Mouse (Mus musculus): ENCODE results near the gene Stac2. TPM values are rescaled to one million over a fixed set of nuclear protein-coding genes. Genes with fewer than 3 reads are reported as not detected.

The Stac2 gene
- total RNA-seq, 2 experiments from 2014 or later: 5.0 to 12.3 TPM

DNA sequence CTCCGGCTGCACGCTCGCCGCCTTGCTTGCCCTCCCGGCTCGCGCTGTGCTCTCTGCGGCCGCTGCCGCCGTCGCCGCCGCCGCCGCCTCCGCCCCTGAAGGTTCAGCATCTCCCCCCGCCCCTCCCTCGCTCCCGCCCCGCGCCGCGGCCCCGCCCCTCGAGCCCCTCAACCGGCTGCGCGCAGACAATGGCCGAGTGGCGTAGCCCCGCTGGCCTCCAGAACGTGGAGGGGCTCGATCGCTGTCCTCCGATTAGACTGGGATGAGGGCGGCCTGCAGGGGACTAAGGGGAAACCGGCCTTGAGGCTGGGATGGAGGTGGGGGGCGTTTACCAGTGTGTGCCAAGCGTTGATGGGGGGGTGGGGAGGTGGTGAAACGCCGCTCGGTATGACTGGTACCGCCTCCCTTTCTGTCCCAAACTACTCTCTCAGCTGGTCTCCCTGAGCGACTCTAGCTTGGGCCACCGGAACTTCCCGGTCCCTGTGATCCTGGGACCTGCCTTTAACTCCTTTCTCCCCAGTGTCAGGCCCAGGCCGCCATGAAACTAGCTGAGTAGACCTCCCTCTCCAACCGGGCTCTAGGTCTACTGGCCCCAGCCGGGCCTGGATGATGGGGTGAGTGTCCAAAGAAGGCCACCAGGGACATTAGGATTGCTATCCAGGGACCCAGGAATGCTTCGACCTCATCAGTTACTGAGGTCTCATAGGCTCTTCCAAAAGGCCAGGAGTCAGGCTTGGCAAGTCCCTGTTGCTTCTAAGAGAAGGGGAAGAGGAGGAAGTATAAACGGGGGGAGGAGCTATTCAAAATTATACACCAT is 30.5 kb downstream of the Stac2 start, which contains the start of gene Cacnb1:
TSS of gene Cacnb1 (minus strand) at position 480 of the 817 bp plus-strand sequence.
- DNase-seq (ENCODE audit: low spot score in 2 of 2): peak; percentile 68 to 71

GRCm38 (mm10) chr11:98022253-98022554 is 31.1 kb downstream of the Stac2 start:
- DNase-seq (ENCODE audit: low spot score in 2 of 2): no peak

GRCm38 (mm10) chr11:98021565-98022252 is 31.6 kb downstream of the Stac2 start:
- peak in 1 of 2 experiments; percentile 20 for DNase-seq (ENCODE audit: low spot score in 2 of 2)

DNA sequence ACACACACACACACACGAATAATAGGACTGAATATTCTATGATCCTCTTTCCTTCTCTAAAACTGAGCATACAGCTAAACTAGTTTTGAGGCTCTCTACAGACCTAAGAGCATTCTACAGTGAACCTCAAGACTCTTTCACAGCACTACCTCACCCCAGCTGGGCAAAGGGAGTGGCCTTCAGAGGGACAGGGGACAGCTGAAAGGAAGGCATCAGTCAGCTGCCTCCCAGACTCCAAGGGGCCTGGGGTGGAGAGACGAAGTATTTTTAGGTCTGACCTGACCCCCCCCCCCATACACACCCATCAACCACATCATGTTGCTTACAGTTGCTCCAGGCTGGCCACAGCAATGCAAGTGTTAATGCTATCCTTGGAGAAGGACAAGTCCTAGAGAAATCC is 32.1 kb downstream of the Stac2 start:
- DNase-seq (ENCODE audit: low spot score in 2 of 2): no peak

GRCm38 (mm10) chr11:98020710-98021109 is 32.6 kb downstream of the Stac2 start:
- DNase-seq (ENCODE audit: low spot score in 2 of 2): no peak

GRCm38 (mm10) chr11:98019883-98020610 is 33.2 kb downstream of the Stac2 start:
- DNase-seq (ENCODE audit: low spot score in 2 of 2): no peak

DNA sequence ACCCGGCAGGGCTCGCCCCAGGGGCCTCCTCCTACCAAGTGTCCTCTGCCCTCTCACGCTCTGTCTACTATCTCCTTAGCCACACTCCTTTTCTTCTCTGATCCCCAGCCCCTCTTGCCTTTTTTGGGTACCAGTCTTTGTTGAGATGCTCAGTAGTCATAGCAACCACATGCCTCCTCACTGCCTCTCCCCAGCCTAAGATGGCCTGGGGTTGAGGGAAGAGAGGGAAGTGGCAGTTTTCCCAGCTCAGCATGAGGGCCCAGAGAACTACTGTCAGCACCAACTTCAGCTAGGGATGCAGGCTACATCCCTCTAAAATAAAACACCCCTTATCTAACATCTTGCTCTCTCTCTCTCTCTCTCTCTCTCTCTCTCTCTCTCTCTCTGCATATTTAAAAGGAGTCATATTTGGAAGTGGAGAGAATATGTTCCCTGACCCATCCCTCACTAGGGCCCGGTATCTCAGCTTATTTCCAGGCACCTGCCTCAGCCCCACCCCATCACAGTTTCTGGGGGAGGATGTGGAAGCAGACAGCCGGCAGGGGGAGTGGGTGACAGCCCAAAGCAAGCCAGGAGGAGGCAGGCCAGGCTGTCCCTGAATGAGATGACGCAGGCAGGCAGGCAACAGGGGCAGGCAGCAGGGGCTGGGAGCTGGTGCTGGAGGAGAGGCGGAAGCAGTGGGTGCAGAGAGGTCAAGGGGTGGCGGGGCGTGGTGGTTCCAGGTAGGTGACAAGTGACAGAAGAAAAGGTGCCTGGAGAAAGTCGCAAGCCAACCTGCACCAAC is 34.2 kb downstream of the Stac2 start:
- no peak for DNase-seq (ENCODE audit: low spot score in 2 of 2)

DNA sequence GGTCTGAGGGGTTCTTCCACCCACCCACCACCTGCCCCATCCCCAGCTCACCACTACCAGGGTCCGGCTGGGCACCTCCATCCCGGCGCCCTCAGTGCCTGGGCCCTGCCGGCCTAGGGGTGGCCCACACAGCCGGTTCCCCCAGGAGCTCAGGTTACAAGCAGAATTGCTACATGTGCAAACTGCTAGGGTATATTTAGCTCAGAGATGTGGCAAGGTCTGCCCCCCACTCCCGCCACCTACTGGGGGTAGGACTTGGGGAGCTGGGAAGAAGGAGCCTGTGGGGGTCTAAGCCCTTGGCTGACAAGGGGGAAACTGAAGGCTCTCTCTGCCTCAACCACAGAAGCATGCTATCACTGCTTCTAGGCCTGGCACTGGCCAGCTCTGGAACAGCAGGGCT is 35.0 kb downstream of the Stac2 start:
- DNase-seq (ENCODE audit: low spot score in 2 of 2): no peak

DNA sequence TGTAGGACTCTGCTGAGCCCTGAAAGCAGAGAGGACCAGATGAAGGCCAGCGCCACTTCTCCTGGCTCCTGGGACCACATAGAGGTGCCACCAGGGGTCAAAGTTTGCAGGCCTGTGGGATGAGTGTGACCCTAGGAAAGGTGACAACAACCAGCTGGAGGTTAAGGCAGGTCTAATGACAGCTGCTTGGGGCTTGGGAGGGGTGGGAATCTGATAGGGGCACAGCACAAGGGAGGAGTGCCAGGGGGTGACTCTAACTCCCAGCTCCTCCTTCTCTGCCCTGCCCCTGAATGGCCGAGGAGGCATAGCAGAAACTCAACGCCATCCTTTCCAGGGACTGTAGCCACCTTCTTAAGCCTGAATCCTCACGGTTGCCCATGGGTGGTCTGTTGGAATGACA is 36.4 kb downstream of the Stac2 start:
- DNase-seq (ENCODE audit: low spot score in 2 of 2): no peak

DNA sequence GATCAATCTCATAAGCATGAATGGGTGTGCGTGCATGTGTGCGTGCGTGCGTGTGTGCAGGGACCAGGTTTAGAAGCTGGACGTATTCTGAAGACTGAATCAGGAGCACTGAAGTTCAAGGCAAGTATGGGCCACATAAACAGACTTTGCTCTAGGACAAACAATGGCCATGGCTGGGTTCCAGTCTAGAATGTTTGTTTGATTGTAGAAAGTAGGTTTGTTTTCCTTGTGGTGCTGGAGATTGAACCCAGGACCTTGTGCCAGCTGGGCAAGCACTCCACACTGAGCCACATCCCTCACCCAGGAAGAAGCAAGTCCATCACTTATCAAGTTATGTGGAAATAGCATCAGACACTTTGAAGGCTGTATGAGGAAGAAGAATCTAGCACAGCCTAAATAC is 37.1 kb downstream of the Stac2 start:
- DNase-seq (ENCODE audit: low spot score in 2 of 2): no peak

- DNase-seq (ENCODE audit: low spot score in 2 of 2): no peak
These were observed 40.4 kb downstream of the Stac2 start for GRCm38 (mm10) chr11:98012831-98013230.

DNA sequence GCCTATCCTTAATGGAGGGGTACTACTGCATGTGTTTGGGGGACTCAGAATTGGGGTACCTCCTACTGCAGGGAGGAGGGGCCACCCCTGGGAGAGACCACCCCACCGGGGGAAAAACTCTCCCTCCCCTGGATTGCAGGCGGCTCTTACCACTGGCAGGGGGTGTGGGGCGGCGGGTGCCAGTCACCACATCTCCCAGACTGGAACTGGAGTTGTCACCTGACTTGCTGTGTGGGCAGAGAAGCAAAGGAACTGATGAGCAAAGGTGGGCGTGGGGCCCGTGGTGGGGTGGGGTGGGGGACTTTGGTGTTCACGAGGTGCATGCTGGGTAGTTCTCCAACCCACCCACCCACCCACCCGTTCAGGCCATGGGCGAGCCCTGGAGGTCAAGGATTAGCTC is 41.5 kb downstream of the Stac2 start:
- no peak for DNase-seq (ENCODE audit: low spot score in 2 of 2)

DNA sequence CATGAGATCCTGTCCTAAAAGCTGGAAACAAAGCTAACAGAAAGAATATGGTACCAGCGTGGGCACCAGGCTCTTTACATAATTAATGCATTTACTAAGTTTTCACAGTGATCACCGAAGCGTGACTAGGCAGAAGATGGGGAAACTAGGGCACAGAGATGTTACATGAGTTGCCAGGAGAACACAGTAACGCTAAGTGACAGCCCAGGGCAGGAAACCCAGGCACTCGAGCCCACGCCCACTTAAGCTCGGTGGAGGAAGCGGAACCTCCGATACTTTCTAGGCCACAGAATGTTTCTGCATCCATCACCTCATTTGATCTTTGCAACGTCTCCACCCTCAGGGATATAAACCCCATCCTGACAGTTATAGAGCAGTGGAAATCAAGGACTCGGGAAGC is 45.2 kb downstream of the Stac2 start:
- DNase-seq (ENCODE audit: low spot score in 2 of 2): no peak

DNA sequence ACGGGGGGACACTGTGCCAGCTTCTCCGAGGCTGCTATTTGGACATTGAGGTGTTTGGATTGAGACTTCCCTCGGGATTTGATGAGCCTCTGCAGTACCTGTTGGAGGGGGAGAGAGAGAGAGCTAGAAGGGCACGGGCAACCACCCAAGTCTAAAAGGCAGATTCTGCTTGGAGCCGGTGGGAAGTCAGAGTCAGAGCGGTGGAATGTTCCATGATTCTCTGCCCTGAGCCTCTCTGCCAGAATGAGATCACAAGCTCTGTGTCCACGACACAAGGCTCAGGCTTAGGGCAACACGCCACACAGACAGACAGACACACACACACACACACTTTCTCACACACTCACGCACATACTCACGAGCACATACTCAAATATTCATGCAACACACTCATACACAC is 47.6 kb downstream of the Stac2 start:
- DNase-seq (ENCODE audit: low spot score in 2 of 2): no peak

DNA sequence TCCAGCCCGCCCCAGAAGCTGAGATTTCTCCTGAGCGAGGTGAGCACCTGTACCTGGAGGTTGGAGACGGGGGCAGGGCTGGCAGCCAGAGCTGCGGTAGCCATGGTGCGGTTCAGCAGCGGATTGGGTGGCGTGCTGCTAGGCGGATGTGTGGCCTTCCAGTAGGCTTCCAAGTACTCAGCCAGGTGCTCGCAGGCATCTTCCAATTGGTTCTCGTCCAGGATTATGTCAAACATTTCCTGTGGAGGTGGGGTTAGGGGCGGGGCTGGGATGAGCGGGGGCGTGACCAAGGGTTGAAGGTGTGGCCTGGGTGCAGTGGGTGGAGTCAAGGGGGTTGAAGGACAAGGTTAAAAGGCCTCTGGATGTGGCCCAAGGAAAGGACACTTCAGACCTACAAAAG is 48.2 kb downstream of the Stac2 start:
- DNase-seq (ENCODE audit: low spot score in 2 of 2): no peak

- no peak for DNase-seq (ENCODE audit: low spot score in 2 of 2)
These were observed 49.1 kb downstream of the Stac2 start for GRCm38 (mm10) chr11:98004161-98004560.

DNA sequence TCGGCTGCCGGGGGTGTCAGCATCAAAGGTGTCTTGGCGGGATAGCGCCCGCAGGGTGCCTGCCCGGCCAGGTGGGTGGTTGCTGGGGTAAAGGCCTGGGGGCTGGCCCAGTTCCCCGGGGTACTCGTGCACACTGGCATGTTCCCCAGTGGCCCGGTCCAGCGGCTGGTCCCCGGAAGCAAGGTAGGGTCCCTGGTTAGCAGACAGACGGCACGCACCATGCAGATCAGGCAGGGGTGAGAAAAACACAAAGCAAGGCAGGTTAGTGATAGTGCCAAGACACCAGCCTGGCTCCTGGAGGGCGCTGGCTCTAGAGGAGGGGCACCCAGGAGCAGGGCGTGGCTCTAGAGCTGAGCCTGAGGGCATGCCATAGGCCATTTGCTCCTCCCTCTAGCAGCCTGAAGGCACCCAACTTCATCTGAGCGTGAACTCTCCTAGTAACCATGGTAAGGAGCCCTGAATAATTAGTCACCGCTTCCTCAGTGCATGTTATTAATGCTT is 50.0 kb downstream of the Stac2 start:
- DNase-seq (ENCODE audit: low spot score in 2 of 2): no peak

GRCm38 (mm10) chr11:98002627-98003026 is 50.6 kb downstream of the Stac2 start:
- peak; percentile 72 to 80 for DNase-seq (ENCODE audit: low spot score in 2 of 2)

GRCm38 (mm10) chr11:98001986-98002385 is 51.3 kb downstream of the Stac2 start:
- DNase-seq (ENCODE audit: low spot score in 2 of 2): no peak

- no peak for DNase-seq (ENCODE audit: low spot score in 2 of 2)
These were observed 51.9 kb downstream of the Stac2 start for GRCm38 (mm10) chr11:98001351-98001824.
